Mouse (Mus musculus) B cell, adult 62 days (primary cell): ENCODE measurements around the gene Galnt4. TPM values are rescaled to one million over a fixed set of nuclear protein-coding genes. Genes with fewer than 3 reads are reported as not detected.

Experiments used
- total RNA-seq: library from RNA; stranded (reverse); gene quantifications from 4 replicates; pipeline ENCODE4 v1.2.4, GENCODE M21; 2023

The Galnt4 gene
- total RNA-seq, result 10.7 to 14.2 TPM (median 12.8 TPM) in 4 replicates

DNA sequence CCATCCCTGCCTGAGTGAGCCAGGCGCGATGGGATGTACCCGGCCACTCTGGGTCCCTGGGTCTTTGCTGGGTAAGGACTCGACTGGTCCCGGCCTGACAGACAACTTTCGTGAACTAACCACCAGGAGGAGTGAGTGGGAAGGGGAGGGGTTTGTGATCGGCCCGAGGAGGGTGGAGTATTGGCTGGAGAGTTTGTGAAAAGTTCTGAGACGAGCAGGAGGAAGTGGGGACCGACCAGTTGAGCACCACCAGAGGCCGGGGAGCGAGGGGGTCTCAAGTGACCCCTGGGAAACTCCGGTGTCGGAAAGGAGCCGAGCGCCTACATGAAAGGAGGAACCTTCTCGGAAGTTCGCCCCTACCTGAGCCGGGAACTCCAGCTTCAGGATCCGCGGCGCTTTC lies at the start of gene Galnt4:
TSS of gene Galnt4 (plus strand) at position 196 of the 400 bp plus-strand sequence.

DNA sequence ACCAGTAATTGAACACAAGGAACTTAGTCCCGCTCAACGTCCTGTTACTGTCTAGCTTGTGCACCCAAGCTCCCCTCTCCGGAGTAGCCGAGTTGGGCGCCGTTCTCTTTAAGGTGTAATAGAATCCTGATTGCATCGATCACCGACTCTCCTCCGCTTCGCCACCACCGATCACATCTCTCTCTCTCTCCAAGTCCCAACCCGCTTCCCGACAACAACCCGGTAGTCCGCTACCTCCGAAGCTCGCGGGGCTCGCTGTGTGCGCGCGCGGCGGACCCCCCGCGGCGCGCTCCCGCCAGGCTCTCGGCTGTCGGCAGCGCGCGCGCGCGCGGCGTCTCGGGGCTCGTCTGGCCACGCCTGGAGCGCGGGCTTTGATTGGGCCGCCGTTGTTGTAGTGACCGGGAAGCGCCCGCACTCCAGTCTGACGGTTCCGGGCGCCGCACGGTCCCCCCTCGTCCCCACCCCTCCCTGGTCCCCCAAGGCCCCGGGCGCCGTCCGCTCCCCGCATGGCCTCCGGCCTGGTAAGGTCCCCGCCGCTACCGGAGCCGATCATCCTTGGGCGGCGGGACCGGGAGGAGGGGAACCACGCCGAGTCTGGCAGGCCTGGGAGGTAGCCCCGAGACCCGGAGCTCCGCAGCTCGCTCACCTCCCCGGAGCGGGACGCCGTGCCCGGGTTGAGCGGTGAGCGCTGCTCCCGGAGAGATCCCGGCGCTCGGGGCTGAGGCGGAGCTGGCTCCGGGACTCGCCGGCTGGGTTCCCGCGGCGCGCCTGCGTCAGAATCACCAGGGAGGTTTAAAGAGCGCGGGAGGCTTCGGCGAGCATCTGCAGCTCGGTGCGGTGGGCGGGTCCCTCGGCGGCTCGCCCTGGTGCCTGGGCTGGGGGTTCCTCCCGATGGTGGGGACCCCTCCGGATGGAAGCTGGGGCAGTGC lies 992 bp upstream of the Galnt4 start, which contains the start of gene Poc1b:
TSS of gene Poc1b (plus strand) at position 334 of the 929 bp plus-strand sequence.

DNA sequence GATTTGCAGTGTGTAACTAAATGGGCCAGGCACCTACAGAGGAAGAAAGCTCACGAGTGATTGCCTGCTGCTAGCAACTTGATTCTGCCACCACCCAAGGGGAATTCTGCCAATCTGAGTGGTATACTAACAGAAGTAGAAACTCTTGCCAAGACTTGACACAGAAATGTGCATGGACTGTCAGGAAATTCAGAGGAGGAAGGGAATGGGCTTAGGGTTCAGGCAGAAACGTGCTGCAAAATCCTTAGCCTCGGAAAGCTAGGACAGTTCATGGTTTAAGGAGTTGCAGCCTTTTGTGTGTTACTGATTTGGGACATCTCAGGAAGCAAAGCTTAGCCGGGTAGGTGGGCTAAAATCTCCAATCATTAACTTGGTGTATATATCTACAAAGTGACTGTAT lies 18.3 kb downstream of the Galnt4 start, which contains the start of gene Phxr2:
TSS of gene Phxr2 (minus strand) at position 101 of the 400 bp plus-strand sequence.

Other genes with a start within 250 kb of the Galnt4 start
- gene Atp2b1, start 193.8 kb upstream of the Galnt4 start, total RNA-seq, result 135 to 155 TPM (median 136 TPM) in 4 replicates
- gene Poc1b, start 1.1 kb upstream of the Galnt4 start, total RNA-seq, result 15.1 to 20.8 TPM (median 17.9 TPM) in 4 replicates
- gene Phxr2, start 18.2 kb downstream of the Galnt4 start, total RNA-seq, result 0.50 to 0.86 TPM (median 0.69 TPM) in 3 of 4 replicates, not detected in the other
- 156 to 214 TPM (median 165 TPM) in 4 replicates for gene Dusp6, start 155.1 kb downstream of the Galnt4 start, total RNA-seq